Mouse (Mus musculus): Measurements from ENCODE around the gene Spc24. TPM values are rescaled to one million over a fixed set of nuclear protein-coding genes. Genes with fewer than 3 reads are reported as not detected.
A peak's percentile ranks its signal among the peaks of the same experiment; 100 is the strongest.

Spc24 gene
- total RNA-seq, 1 experiment = 127 TPM

DNA sequence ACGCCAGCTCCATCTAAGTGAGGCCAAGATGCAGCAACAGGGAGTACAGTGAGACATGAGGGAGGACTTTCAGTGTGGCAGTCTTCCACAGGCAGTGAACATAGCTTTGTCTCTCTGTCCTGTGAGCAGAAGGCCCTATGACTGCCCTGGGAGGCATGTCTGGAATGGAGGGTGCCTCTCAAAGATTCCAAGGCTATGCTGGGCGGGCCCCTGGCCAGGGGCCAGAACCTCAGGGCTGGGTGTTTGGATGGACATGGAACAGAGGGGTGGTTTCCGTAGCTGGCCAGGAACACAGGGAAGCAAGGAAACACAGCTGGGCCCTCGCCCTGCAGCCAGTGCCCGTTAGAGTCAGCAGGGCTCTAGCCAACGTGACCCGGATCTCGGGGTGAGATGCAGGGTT, 31.8 kb upstream of the Spc24 start:
- Histone ChIP-seq H3K36me3 (ENCODE audit: control insufficient read depth, insufficient read depth, low read length, poor library complexity, severe bottlenecking) (peaks cover 46% of the 10 kb centered on the region), H3K4me1 (ENCODE audit: control insufficient read depth in 2 of 2, insufficient read depth in 2 of 2, low read length in 2 of 2, poor library complexity in 1 of 2) (peaks cover 11% of the 10 kb centered on the region in 2 experiments), H3K9ac (ENCODE audit: insufficient read depth, low read depth, low read length, poor library complexity, severe bottlenecking) (no peak overlapping the region), H3K4me3 (ENCODE audit: insufficient read depth in 1 of 2, low read depth in 1 of 2, low read length in 2 of 2, poor library complexity in 1 of 2, severe bottlenecking in 1 of 2) (no peak overlapping the region), H3K27ac (ENCODE audit: insufficient read depth, low read depth, low read length, poor library complexity, severe bottlenecking) (no peak overlapping the region), H3K9me3 (ENCODE audit: control insufficient read depth, insufficient read depth, low read depth, low read length) (no peaks in the 10 kb centered on the region)
- DNase-seq (ENCODE audit: low read depth, low spot score) = no peak
- no peak for TF ChIP-seq CHD2 (IDR thresholded peaks at IDR 0.05; ENCODE audit: low read depth, low read length)
- TF ChIP-seq HCFC1 (IDR thresholded peaks at IDR 0.05; ENCODE audit: borderline replicate concordance, insufficient read depth, low read length) = no peak
- TF ChIP-seq ZNF384 (IDR thresholded peaks at IDR 0.05; ENCODE audit: low read depth, low read length) = no peak
- in situ Hi-C loops (cut with MboI; ENCODE audit: low sequenced_read_pairs in 2 of 2, unreplicated experiment in 2 of 2) = no loop called here

DNA sequence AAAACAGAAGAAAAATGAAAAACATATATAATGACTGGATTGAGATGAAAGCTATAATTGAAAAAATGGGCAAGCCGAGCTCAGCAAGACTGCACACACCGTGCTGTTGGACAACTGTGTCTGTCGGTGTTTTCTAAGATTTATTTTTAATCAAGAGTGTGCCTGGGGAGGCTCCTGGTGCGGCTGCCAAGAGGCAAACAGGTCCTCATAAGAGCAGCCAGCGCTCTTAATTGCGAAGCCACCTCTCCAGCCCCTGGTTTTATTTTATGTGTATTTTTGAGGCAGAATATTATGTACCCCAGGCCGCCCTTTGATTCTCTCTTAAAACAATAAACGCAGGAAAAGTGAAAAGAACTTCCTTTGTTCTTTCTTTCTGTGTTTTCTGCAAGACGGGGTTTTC, 28.1 kb upstream of the Spc24 start:
- Histone ChIP-seq H3K9me3 (ENCODE audit: control insufficient read depth, insufficient read depth, low read depth, low read length) (no peaks in the 10 kb centered on the region), H3K4me3 (ENCODE audit: insufficient read depth in 1 of 2, low read depth in 1 of 2, low read length in 2 of 2, poor library complexity in 1 of 2, severe bottlenecking in 1 of 2) (no peak overlapping the region), H3K4me1 (ENCODE audit: control insufficient read depth in 2 of 2, insufficient read depth in 2 of 2, low read length in 2 of 2, poor library complexity in 1 of 2) (peaks cover 8 to 11% of the 10 kb centered on the region in 2 experiments), H3K9ac (ENCODE audit: insufficient read depth, low read depth, low read length, poor library complexity, severe bottlenecking) (peak overlapping the region; percentile 28; the same call in 1 of the 2 replicates), H3K36me3 (ENCODE audit: control insufficient read depth, insufficient read depth, low read length, poor library complexity, severe bottlenecking) (peaks cover 37% of the 10 kb centered on the region), H3K27ac (ENCODE audit: insufficient read depth, low read depth, low read length, poor library complexity, severe bottlenecking) (peak overlapping the region; percentile 83)
- TF ChIP-seq MAFK (IDR thresholded peaks at IDR 0.05; ENCODE audit: insufficient read depth, low read depth, low read length) = no peak
- TF ChIP-seq CHD2 (IDR thresholded peaks at IDR 0.05; ENCODE audit: low read depth, low read length) = no peak
- TF ChIP-seq ZC3H11A (IDR thresholded peaks at IDR 0.05; ENCODE audit: borderline replicate concordance, low read depth, low read length) = no peak
- TF ChIP-seq ZNF384 (IDR thresholded peaks at IDR 0.05; ENCODE audit: low read depth, low read length) = no peak
- no peak for TF ChIP-seq HCFC1 (IDR thresholded peaks at IDR 0.05; ENCODE audit: borderline replicate concordance, insufficient read depth, low read length)
- no peak for DNase-seq (ENCODE audit: low read depth, low spot score)
- in situ Hi-C loops (cut with MboI; ENCODE audit: low sequenced_read_pairs in 2 of 2, unreplicated experiment in 2 of 2) = loop anchor here in 1 of 2 experiments (10.0 kb wide), 1 partner anchor 437 kb away; the partner anchor contains the start of gene Zfp809

DNA sequence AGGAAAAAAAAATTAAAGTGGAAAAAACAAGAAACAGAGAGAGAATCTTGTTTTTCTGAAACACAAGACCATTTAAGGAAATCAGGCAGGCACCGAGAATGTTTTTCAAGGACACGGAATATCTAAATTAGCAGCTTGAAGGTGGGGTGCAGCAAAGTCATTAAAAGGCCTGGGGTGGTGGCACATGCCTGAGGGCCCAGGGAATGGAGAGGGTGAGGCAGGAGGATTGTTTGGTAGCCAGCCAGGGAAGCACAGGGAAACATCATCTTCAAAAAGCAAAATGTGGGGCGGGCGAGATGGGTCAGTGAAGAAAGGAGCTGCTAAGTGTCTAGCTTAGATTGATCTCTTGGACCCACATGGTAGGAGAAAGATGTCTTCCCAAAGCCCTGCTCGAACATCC, 27.6 kb upstream of the Spc24 start:
- H3K27ac ChIP-seq (ENCODE audit: insufficient read depth, low read depth, low read length, poor library complexity, severe bottlenecking) = peak overlapping the region; percentile 83
- H3K4me1 ChIP-seq (ENCODE audit: control insufficient read depth in 2 of 2, insufficient read depth in 2 of 2, low read length in 2 of 2, poor library complexity in 1 of 2) = peaks cover 8 to 10% of the 10 kb centered on the region in 2 experiments
- DNase-seq (ENCODE audit: low read depth, low spot score) = no peak
- H3K9ac ChIP-seq (ENCODE audit: insufficient read depth, low read depth, low read length, poor library complexity, severe bottlenecking) = peak overlapping the region; percentile 38; the same call in 1 of the 2 replicates
- H3K4me3 ChIP-seq (ENCODE audit: insufficient read depth in 1 of 2, low read depth in 1 of 2, low read length in 2 of 2, poor library complexity in 1 of 2, severe bottlenecking in 1 of 2) = peak overlapping the region; percentile 7 to 8; a peak in 2 of 4 replicates
- no peaks in the 10 kb centered on the region for H3K9me3 ChIP-seq (ENCODE audit: control insufficient read depth, insufficient read depth, low read depth, low read length)
- TF ChIP-seq ZC3H11A (IDR thresholded peaks at IDR 0.05; ENCODE audit: borderline replicate concordance, low read depth, low read length) (no peak), HCFC1 (IDR thresholded peaks at IDR 0.05; ENCODE audit: borderline replicate concordance, insufficient read depth, low read length) (no peak), ZNF384 (IDR thresholded peaks at IDR 0.05; ENCODE audit: low read depth, low read length) (no peak), MAFK (IDR thresholded peaks at IDR 0.05; ENCODE audit: insufficient read depth, low read depth, low read length) (no peak), CHD2 (IDR thresholded peaks at IDR 0.05; ENCODE audit: low read depth, low read length) (no peak)
- in situ Hi-C loops (cut with MboI; ENCODE audit: low sequenced_read_pairs in 2 of 2, unreplicated experiment in 2 of 2) = loop anchor here in 1 of 2 experiments (10.0 kb wide), 1 partner anchor 437 kb away; the partner anchor contains the start of gene Zfp809
- peaks cover 36% of the 10 kb centered on the region for H3K36me3 ChIP-seq (ENCODE audit: control insufficient read depth, insufficient read depth, low read length, poor library complexity, severe bottlenecking)

DNA sequence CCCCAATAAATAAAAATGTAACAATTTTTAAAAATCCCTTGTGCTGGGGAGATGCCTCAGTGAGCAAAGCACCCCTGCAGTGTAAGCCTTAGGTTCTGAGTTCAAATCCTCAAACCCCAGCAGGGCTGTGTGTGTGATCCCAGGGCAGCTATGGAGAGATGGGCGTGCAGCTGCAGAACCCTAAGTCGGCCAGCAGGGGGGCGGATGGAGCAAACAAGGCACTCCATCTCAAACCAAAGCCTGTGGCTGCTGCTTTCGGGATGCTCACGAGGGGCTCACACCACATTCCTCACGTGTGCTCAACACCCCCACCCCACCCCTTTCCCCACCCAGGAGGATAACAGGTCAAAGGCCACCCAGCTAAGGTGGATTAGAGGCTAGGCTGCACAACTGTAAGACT, 26.8 kb upstream of the Spc24 start:
- H3K27ac ChIP-seq (ENCODE audit: insufficient read depth, low read depth, low read length, poor library complexity, severe bottlenecking) = peak overlapping the region; percentile 83
- in situ Hi-C loops (cut with MboI; ENCODE audit: low sequenced_read_pairs in 2 of 2, unreplicated experiment in 2 of 2) = loop anchor here in 1 of 2 experiments (10.0 kb wide), 1 partner anchor 438 kb away; the partner anchor contains the start of gene Zfp809
- H3K4me1 ChIP-seq (ENCODE audit: control insufficient read depth in 2 of 2, insufficient read depth in 2 of 2, low read length in 2 of 2, poor library complexity in 1 of 2) = peaks cover 6 to 10% of the 10 kb centered on the region in 2 experiments
- H3K4me3 ChIP-seq (ENCODE audit: insufficient read depth in 1 of 2, low read depth in 1 of 2, low read length in 2 of 2, poor library complexity in 1 of 2, severe bottlenecking in 1 of 2) = 0 out of 4 replicates have a peak overlapping the region, but pooled peaks of 1 of the 2 experiments have one; percentile 3
- H3K9ac ChIP-seq (ENCODE audit: insufficient read depth, low read depth, low read length, poor library complexity, severe bottlenecking) = peak overlapping the region; percentile 38; the same call in 1 of the 2 replicates
- DNase-seq (ENCODE audit: low read depth, low spot score) = peak; percentile 87
- H3K9me3 ChIP-seq (ENCODE audit: control insufficient read depth, insufficient read depth, low read depth, low read length) = no peaks in the 10 kb centered on the region
- TF ChIP-seq ZC3H11A (IDR thresholded peaks at IDR 0.05; ENCODE audit: borderline replicate concordance, low read depth, low read length) (no peak; the same call in 1 of the 2 replicates), MAFK (IDR thresholded peaks at IDR 0.05; ENCODE audit: insufficient read depth, low read depth, low read length) (no peak), ZNF384 (IDR thresholded peaks at IDR 0.05; ENCODE audit: low read depth, low read length) (peak; percentile 28; the same call in 1 of the 2 replicates), CHD2 (IDR thresholded peaks at IDR 0.05; ENCODE audit: low read depth, low read length) (no peak)
- peaks cover 32% of the 10 kb centered on the region for H3K36me3 ChIP-seq (ENCODE audit: control insufficient read depth, insufficient read depth, low read length, poor library complexity, severe bottlenecking)

Measured in ES-E14 (cell line).